Mouse (Mus musculus) heart, adult 2 months (tissue): Measurements from ENCODE around the gene Ssh2.
A peak's percentile ranks its signal among the peaks of the same experiment; 100 is the strongest.

Experiments
- CTCF ChIP-seq: fragments of 200-600 bp; IDR thresholded peaks from 2 replicates; pipeline ENCODE4 v1.8.1; 2022; ENCODE audit warnings: antibody characterized with exemption, mild to moderate bottlenecking, moderate library complexity
- EP300 ChIP-seq: fragments of 200-500 bp; IDR thresholded peaks from 2 replicates; pipeline ENCODE4 v1.6.1; 2011; ENCODE audit warnings: low read depth, low read length, control low read depth; ENCODE audit not compliant: insufficient read depth
- POLR2A ChIP-seq: fragments of 200-500 bp; IDR thresholded peaks from 2 replicates; pipeline ENCODE4 v1.6.1; 2011; ENCODE audit warnings: mild to moderate bottlenecking, low read depth, low read length, control low read depth; ENCODE audit not compliant: insufficient read depth

- TF ChIP-seq CTCF (no peak), EP300 (peak; percentile 69; the same call in 1 of the 2 replicates), POLR2A (peak; percentile 38; the same call in 1 of the 2 replicates)
Measured at GRCm38 (mm10) chr11:77449224-77449623, 233.1 kb downstream of the Ssh2 start.
